27 mouse cellular contexts compared by ENCODE assay signal in genomic region chr3:109243491-109243890, GRCm38 (mm10).
"Had no signal": no experiment of that assay in that cellular context is flagged by ENCODE, and none has a peak within 500 bp of the region (broad histone marks: within the 10 kb centered on the region; RNA-seq: fewer than 3 reads in every experiment).

No protein-coding gene starts in this region.

- H3K27ac ChIP-seq: embryonic facial prominence, embryonic 10.5 days; embryonic facial prominence, embryonic 12.5 days; embryonic facial prominence, embryonic 13.5 days; embryonic facial prominence, embryonic 15.5 days; forebrain, embryonic 10.5 days; forebrain, embryonic 13.5 days; forebrain, embryonic 15.5 days; gastrocnemius, adult 2 months; heart, adult 2 months; heart, embryonic 10.5 days had no signal

- H3K4me1 ChIP-seq: embryonic facial prominence, embryonic 10.5 days; embryonic facial prominence, embryonic 12.5 days; embryonic facial prominence, embryonic 13.5 days; embryonic facial prominence, embryonic 15.5 days; forebrain, embryonic 10.5 days; forebrain, embryonic 13.5 days; forebrain, embryonic 15.5 days; heart, embryonic 10.5 days had no signal

- H3K4me3 ChIP-seq: embryonic facial prominence, embryonic 10.5 days; embryonic facial prominence, embryonic 12.5 days; embryonic facial prominence, embryonic 13.5 days; embryonic facial prominence, embryonic 15.5 days; erythroblast, embryonic 14.5 days; forebrain, embryonic 10.5 days; forebrain, embryonic 13.5 days; forebrain, embryonic 15.5 days; gastrocnemius, adult 2 months; heart, adult 2 months; heart, embryonic 10.5 days had no signal

- H3K36me3 ChIP-seq: embryonic facial prominence, embryonic 10.5 days; embryonic facial prominence, embryonic 12.5 days; embryonic facial prominence, embryonic 13.5 days; embryonic facial prominence, embryonic 15.5 days; forebrain, embryonic 10.5 days; forebrain, embryonic 15.5 days; heart, embryonic 10.5 days had no signal

- DNase-seq: cerebellum, adult 9-10 months; cerebellum, adult 9-11 months; cerebellum, postnatal 10 days; cerebellum, postnatal 14 days; cerebellum, postnatal 25 days; cerebellum, postnatal 36 days; embryo, embryonic 11 days; forebrain, postnatal 0 days; gastrocnemius, adult 2 months; gastrocnemius, postnatal 10 days; gastrocnemius, postnatal 14 days; gastrocnemius, postnatal 25 days; gastrocnemius, postnatal 36 days; heart, adult 11 months; heart, adult 18-20 months; heart, adult 2 months had no signal

- ATAC-seq: forebrain, embryonic 13.5 days; forebrain, embryonic 14.5 days; forebrain, embryonic 15.5 days; forebrain, embryonic 16.5 days; forebrain, postnatal 0 days had no signal

- H3K9ac ChIP-seq: embryonic facial prominence, embryonic 12.5 days; embryonic facial prominence, embryonic 13.5 days; embryonic facial prominence, embryonic 15.5 days; forebrain, embryonic 13.5 days; forebrain, embryonic 15.5 days; forebrain, postnatal 0 days had no signal

- H3K4me2 ChIP-seq: embryonic facial prominence, embryonic 12.5 days; embryonic facial prominence, embryonic 13.5 days; embryonic facial prominence, embryonic 15.5 days; forebrain, embryonic 13.5 days; forebrain, embryonic 15.5 days had no signal

- H3K9me3 ChIP-seq: embryonic facial prominence, embryonic 12.5 days; forebrain, embryonic 10.5 days; forebrain, embryonic 15.5 days had no signal

- H3K27me3 ChIP-seq: embryonic facial prominence, embryonic 12.5 days; embryonic facial prominence, embryonic 13.5 days; embryonic facial prominence, embryonic 15.5 days; forebrain, embryonic 13.5 days; forebrain, embryonic 15.5 days had no signal
